Mouse (Mus musculus) erythroblast, embryonic 14.5 days (primary cell): Measurements from ENCODE around the gene Abcd4.

ENCODE experiments used
- GATA1 ChIP-seq: IDR thresholded peaks from 2 replicates; pipeline ENCODE4 v1.6.1; 2012; ENCODE audit warnings: low read length, inconsistent platforms, mixed read lengths
- TAL1 ChIP-seq: IDR thresholded peaks from 3 replicates; pipeline ENCODE4 v1.6.1; 2012; ENCODE audit warnings: low read length, inconsistent platforms, mixed read lengths

- TF ChIP-seq TAL1 (no peak), GATA1 (no peak)
These were observed 18.9 kb downstream of the Abcd4 start for GRCm38 (mm10) chr12:84598324-84598723.
